Mouse (Mus musculus): ENCODE data around the gene Fth1.
"Not testable (repeated sequence)": the region's sequence is repeated elsewhere in the genome, so short reads cannot be mapped to it uniquely, and the experiment has no call there.

Gene Fth1

DNA sequence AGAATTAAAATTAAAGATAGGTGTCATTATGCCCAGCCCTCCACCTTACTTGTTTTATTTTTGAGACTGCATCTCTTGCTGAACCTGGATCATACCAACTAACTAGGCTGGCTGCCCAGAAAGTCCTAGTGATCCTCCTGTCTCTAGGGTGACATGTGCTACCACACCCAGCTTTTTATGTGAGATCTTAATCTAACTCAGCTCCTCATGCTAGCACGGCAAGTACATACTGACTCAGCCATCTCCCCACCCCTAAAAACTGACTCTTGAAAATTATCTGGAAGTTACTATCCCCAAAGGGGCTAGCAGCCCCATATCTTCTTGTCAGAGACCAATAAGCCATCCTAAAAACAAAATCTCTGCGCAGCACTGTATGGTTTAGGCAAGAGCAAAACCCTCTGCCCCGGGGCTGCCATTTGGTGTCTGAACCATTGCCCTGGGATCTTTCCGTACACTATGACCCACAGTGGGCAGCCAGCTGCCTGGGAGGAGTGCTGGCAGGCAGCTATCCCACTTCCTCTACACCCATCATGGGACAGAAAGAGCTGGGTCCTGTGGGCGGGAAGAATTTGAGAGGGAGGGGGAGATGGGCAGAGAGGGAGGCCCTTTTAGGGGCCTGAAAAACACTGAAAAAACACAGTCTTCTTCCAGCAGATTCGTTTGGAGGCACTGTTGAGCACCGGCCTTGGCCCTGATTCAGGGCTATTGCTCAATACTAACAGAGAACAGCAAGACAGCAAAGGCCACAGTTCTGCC is 26.2 kb upstream of the Fth1 start:
- POLR2A ChIA-PET, result interaction anchor here in 3 of 4 experiments (1.4 to 2.4 kb wide), 6 partner anchors 14 to 39 kb away, joined by 3 to 6 read pairs (median 4); no protein-coding TSS in a partner anchor
- CTCF ChIA-PET, result interaction anchor here in 1 of 4 experiments (0.7 kb wide), 1 partner anchor 144 kb away, joined by 4 read pairs; no protein-coding TSS in a partner anchor

DNA sequence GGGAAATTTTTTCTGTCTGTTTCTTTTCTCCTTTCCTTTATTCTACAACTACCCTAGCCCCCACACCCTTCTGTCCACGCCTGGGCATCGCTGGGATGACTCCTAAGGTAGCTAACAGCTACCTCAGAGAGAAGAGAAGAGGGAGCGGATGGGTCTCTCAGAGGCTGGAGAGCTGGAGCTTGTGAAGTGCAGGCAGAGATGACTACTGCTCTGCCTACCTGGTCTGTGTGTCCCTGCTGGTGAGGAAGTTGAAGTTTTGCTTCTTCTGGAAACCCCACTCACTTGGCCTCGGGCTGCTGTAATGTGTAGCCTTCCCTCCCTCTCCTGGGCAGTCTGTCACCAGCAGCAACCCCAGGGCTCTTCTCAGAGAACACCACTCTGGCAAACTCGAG is 25.6 kb upstream of the Fth1 start:
- ChIA-PET CTCF (interaction anchor here in 1 of 4 experiments (0.7 kb wide), 1 partner anchor 144 kb away, joined by 4 read pairs; no protein-coding TSS in a partner anchor), POLR2A (interaction anchor here in 3 of 4 experiments (1.4 to 2.4 kb wide), 6 partner anchors 15 to 38 kb away, joined by 3 to 6 read pairs (median 4); no protein-coding TSS in a partner anchor)

DNA sequence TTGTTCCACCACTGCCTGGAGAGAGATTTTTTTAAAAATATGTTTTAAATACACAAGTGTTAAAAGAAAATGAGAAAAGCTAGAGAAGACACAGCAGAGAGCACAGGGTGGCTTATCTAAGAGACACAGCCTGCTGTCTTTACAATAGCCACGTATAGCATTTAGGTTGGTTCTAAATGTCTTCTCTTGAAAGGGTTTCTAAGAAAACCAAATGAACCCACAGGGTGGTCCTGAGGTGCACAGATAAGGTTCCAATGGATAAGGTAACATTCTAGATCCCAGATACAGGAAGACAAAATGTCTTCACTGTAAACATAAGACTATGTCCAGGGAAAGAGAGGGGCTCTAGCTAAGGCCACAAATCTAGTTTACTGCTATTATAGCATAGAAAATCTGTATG is 25.0 kb upstream of the Fth1 start:
- ChIA-PET POLR2A (interaction anchor here in 3 of 4 experiments (1.4 to 2.4 kb wide), 6 partner anchors 20 to 37 kb away, joined by 3 to 5 read pairs (median 4); no protein-coding TSS in a partner anchor), CTCF (interaction anchor here in 1 of 4 experiments (0.6 kb wide), 1 partner anchor 31 kb away, joined by 3 read pairs; no protein-coding TSS in a partner anchor)

DNA sequence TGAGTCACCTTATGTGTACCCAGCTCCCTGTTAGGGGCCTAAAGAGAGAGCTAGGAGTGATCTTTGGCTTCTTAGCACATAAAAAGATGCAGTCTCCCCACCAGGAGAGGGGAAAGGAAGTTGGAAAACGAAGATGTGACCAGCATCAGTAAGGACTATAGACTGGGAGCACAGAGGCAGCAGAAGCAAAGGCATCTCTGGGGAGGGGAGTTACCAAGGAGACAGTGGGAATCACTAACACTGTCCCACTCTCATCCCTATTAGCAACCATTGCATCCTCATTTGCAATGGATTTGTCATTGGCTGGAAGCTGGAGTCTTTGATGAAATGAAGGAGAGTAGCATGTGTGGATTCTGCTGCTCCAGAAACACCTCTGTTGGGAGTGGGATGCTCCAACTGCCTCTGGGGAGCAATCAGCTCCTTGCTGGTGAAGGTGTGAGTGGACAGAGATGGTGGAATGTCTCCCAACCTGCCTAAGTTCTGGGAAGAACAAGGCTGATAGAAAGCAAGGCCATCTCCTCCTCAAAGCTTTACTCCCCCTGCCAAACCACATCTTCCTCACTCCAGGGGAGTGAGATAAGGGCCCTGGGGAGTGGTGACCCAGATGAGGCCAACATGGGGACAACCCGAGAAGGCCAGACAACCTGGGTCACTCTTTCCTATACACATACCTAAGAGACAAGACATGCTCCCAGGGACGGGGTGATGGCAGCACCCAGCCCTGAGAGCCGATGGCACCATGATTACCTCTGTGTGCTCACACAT is 23.6 kb upstream of the Fth1 start:
- CTCF ChIA-PET, result interaction anchor here in 2 of 4 experiments (0.5 to 0.7 kb wide), 2 partner anchors 153 to 840 kb away, joined by 3 to 5 read pairs; no protein-coding TSS in a partner anchor
- POLR2A ChIA-PET, result interaction anchor here in 3 of 4 experiments (0.6 to 1.7 kb wide), 5 partner anchors 20 to 986 kb away, joined by 3 to 6 read pairs (median 4); no protein-coding TSS in a partner anchor

DNA sequence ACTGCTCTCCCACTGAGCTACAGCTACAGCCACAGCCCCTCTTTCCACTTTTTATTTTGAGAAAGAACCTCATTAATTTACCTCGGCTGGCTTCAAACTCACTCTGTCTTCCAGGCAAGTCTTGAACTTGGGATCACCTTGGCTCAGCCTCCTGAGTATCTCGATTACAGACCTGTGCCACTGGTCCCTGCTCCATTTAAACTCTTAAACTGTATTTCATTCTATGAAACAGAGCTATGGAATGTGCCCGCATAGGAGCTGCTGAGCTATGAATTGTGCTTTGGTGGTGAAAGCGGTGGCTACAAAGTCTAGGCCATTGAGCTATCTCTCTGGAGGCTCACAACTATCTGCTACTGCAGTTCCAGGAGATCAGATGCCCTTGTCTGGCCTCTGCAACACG is 22.4 kb upstream of the Fth1 start:
- ChIA-PET CTCF (interaction anchor here in 1 of 4 experiments (0.6 kb wide), 1 partner anchor 26 kb away, joined by 3 read pairs; no protein-coding TSS in a partner anchor), POLR2A (interaction anchor here in 2 of 4 experiments (0.6 to 1.6 kb wide), 2 partner anchors 24 to 37 kb away, joined by 3 to 6 read pairs; no protein-coding TSS in a partner anchor)

DNA sequence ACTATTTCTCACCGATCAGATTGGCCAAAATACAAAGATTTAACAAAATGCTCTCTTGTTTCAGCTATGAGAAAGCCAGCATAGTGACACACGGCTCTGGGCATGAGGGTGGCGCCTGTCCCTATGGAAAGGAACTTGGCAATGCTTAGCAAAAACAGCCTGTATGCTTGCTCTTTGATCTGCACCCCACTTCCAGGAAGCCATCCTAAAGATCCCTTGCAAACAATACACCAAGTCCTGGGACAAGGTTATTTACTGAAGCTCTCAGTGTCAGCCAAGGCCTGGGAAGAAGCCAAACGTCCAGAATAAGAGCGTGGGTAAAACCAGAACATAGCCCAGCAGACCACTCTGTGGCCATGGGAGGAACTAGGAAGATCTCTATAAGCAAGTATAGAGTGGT is 19.6 kb upstream of the Fth1 start:
- POLR2A ChIA-PET, result interaction anchor here in 1 of 4 experiments (1.5 kb wide), 1 partner anchor 22 kb away, joined by 6 read pairs; no protein-coding TSS in a partner anchor
- CTCF ChIA-PET, result no interaction called here

DNA sequence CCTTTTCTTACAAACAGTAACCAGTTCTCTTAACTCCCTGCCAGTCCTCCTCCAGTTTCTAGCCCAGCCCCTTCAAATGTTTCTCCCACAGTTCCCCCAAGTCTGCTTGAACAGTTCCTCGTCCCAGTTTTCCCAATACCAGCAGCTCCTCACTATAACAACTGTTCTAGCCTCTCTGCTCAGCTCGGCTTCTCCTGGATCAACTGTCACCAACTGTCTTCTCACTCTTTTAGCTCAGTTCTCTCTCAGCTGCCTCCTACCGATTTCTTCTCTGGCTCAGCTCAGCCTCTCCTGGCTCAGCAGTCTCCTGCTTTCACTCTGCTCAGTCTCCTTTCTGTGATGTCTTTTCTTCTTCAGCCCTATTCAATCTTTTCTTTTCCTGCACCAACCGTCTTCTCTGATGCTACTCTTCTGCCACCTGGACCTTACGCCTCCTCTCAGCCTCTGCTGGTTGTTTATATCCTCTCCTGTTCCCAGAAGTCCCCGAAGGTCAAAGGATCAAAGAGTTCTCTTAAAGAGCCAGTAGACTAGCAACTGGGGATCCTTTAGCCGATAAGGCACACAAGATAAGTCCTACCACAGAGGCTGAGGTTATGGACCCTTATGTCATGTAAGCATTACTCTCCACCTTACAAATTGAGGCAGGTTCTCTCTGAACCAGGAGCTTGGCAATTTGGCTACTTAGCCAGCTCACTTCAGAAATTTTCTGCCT is 16.0 kb upstream of the Fth1 start:
- ChIA-PET CTCF (no interaction called here), POLR2A (interaction anchor here in 3 of 4 experiments (0.5 to 2.4 kb wide), 5 partner anchors 14 to 560 kb away, joined by 3 to 8 read pairs (median 5); partner anchors contain the start of genes Cpsf7 (in 1 of the 3) and Fth1 (in 1 of the 3))

DNA sequence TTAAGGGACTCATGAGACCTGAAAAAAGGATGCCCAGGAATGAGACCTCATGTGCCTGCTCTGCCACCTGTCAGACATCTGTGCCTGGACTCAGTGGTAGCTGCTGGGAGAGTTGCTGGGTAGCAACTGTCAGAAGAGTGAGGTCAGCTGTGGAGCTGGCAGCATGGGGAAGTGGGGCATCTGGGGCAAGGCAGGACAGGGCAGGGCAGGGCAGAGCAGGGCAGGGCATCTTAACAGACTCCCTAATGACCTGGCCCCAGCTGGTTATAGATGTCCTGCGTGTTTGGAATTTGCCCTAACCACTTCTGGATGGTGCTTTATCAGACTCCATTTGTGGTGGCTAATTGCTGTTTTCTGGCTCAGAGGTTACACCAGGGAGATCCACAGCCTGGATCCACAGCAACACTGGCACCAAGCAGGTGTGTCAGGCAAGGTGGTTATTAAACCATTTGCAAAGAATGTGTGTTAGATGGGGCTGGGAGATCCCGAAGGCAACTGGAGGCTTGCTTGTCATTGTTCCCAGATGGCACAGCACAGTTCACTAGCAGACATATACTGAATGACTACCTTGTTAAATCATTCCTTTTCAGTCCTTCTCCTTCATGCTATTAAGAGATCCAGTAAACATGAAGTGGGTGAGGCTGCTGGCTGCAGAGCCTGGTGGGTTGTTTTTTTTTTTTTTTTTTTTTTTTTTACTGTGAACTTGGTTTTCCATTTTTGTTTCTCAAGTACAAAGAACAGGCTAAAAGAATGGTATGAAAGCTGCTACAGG is 14.1 kb upstream of the Fth1 start:
- ChIA-PET CTCF (interaction anchor here in 1 of 4 experiments (0.7 to 0.8 kb wide), 2 partner anchors 22 to 27 kb away, joined by 3 to 4 read pairs; no protein-coding TSS in a partner anchor), POLR2A (interaction anchor here in 2 of 4 experiments (1.5 to 2.4 kb wide), 2 partner anchors 15 to 16 kb away, joined by 5 to 8 read pairs; partner anchors contain the start of gene Fth1 (in 1 of the 2))

DNA sequence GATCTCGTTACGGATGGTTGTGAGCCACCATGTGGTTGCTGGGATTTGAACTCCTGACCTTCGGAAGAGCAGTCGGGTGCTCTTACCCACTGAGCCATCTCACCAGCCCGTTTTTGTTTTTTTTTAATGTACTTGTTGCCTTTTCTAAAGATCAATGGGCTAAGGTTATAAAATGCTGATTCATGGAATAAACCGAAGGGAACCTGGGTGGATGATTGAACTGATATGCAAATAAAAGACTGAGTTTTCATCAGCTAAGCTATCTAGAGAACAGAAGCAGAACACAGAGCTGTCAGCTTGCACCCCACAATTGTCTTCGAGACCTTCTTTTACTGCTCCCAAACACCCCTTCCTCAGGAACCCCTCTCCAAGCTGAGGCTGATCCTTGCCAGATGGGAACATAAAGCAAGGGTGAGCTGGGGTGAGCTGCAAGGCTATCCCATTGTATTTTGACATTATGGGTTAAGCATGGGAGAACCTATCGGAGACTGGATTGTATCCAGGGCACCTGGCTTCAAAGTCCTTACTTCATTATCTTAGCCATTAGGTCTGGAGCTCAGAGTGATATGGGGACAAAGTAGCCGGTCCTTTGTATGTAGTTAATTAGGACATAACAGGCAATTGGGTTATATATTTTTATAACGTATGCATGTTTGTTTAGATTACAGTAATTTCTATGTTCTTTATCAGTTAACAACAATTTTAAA is 12.2 kb upstream of the Fth1 start:
- CTCF ChIA-PET, result interaction anchor here (0.6 to 1.6 kb wide), 6 partner anchors 23 to 976 kb away, joined by 3 to 7 read pairs (median 4); no protein-coding TSS in a partner anchor
- POLR2A ChIA-PET, result interaction anchor here in 3 of 4 experiments (0.6 to 6.5 kb wide), 8 partner anchors 10 to 57 kb away, joined by 3 to 50 read pairs (median 6); partner anchors contain the start of gene Fth1 (in 1 of the 3)

DNA sequence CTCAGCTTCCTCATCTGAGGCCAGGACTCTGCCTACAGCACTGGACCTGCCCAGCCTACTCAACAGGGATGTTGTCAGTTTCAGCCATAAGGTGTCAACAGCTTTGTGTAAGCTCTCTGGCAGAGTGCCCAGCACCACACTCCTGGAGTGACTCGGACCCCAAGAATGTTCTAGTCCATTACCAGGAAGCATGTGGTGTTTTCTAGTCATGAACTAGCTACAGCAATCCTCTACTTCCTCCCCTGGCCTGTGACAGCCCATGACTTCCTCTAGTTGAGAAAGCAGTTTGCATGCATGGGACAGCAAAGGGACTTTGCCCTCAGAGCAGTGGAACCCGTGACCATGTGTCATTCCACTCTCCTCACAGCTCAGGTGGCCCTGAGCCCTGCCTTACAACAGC is 5.5 kb upstream of the Fth1 start:
- CTCF ChIA-PET, result not testable (repeated sequence)
- POLR2A ChIA-PET, result interaction anchor here in 2 of 4 experiments (0.9 to 1.0 kb wide), 2 partner anchors 8 to 20 kb away, joined by 4 to 5 read pairs; no protein-coding TSS in a partner anchor

DNA sequence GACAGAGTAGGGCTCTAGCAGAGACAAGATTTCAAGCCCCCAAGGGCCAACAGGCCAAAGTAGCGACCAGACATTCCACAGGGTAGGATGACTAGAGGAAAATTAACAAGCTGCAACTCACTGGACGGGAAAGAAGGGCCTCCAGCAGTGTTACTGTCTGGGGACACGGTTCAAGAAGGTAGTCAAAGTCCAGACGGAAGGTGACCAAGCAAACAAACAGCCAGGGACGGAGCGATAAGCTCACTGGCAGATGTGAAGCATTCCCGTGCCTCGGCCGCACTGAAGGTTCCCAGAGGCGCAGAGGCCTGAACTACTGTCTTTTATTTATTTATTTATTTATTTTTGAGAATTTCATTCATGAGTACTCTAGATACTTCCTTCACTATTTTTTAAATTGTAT is 3.3 kb upstream of the Fth1 start:
- POLR2A ChIA-PET, result interaction anchor here in 1 of 4 experiments (1.3 to 3.3 kb wide), 5 partner anchors 8 to 38 kb away, joined by 4 to 12 read pairs (median 7); no protein-coding TSS in a partner anchor
- CTCF ChIA-PET, result interaction anchor here in 3 of 4 experiments (0.6 to 1.4 kb wide), 6 partner anchors 13 to 49 kb away, joined by 3 to 7 read pairs (median 4); no protein-coding TSS in a partner anchor

DNA sequence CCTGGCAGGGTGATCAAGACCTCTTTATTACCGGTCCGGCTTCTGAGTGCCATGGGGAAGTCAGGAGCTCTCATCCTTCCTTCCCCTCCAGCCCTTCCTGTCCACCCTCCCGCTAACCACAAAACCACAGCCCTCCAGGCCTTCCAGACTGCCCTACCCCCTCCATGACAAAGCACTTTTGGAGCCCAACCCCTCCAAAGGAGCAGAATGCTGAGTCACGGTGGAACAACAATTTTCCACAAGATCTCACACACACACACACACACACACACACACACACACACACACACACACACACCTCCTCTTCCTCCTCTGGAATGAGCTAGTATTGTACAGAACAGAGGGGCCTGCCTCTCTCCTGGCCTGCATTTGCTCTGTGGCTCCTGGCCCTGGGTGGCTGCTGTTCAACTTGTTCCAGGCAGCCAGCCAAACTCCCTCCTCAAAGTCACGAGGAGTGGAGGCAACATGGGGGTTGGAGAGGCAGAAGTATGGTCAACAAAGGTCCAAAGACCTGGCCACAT is 1.9 kb upstream of the Fth1 start:
- ChIA-PET POLR2A (interaction anchor here (0.6 to 3.3 kb wide), 33 partner anchors 8 to 1250 kb away, joined by 3 to 15 read pairs (median 4); partner anchors contain the start of genes Fads1 (in 1 of the 4) and Incenp (in 1 of the 4)), CTCF (interaction anchor here (0.6 to 3.3 kb wide), 9 partner anchors 11 to 1260 kb away, joined by 3 to 13 read pairs (median 4); no protein-coding TSS in a partner anchor)

DNA sequence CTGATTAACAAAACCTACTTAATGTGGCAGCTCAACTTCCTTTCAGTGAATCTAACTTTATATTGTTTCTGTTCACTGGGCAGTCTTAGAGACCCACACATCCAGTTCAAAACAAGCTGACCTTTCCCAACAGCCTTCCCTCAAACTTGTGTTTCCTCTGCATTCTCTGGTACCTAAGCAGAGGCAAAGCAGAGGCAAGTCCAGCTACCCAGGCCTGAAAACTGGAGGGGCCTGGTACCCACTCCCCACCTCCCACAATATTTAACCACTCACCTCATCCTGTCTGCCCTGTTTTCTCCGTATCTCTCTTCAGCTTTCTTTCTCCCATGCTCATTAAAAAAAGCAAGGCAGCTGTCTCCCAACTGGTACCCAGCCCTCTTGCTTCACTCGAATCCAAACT is 1.2 kb upstream of the Fth1 start:
- POLR2A ChIA-PET, result interaction anchor here (0.6 to 3.3 kb wide), 29 partner anchors 8 to 1251 kb away, joined by 3 to 15 read pairs (median 4); partner anchors contain the start of genes Fads1 (in 1 of the 4) and Incenp (in 1 of the 4)
- CTCF ChIA-PET, result interaction anchor here (0.5 to 3.3 kb wide), 11 partner anchors 10 to 1261 kb away, joined by 3 to 13 read pairs (median 4); no protein-coding TSS in a partner anchor

DNA sequence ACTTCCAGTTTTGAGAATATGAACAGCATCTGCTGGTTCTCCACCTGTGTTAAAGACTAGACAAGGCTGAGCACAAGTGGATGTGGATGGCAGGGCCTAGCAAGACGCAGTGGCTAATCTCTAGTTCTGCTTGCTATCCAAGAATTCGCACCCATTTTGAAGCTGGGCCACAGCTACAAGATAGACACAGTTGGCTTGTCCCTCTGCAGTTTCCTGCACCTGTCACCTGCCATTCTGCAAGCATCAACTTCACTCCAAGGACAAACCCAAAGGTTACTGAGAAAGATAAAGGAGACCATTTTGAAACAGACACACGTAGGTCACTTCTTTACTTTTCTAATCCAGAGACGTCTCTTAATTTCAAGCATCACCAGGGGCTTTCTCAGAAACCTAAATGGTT is 1.2 kb downstream of the Fth1 start:
- POLR2A ChIA-PET, result interaction anchor here in 3 of 4 experiments (0.5 to 6.9 kb wide), 31 partner anchors 9 to 1161 kb away, joined by 3 to 95 read pairs (median 5); partner anchors contain the start of genes 1810009A15Rik (in 1 of the 3), Fads1 (in 1 of the 3), Gm49416 (in 1 of the 3) and Incenp (in 1 of the 3)
- CTCF ChIA-PET, result interaction anchor here in 3 of 4 experiments (1.1 to 3.3 kb wide), 5 partner anchors 8 to 11 kb away, joined by 3 to 30 read pairs (median 13); no protein-coding TSS in a partner anchor

DNA sequence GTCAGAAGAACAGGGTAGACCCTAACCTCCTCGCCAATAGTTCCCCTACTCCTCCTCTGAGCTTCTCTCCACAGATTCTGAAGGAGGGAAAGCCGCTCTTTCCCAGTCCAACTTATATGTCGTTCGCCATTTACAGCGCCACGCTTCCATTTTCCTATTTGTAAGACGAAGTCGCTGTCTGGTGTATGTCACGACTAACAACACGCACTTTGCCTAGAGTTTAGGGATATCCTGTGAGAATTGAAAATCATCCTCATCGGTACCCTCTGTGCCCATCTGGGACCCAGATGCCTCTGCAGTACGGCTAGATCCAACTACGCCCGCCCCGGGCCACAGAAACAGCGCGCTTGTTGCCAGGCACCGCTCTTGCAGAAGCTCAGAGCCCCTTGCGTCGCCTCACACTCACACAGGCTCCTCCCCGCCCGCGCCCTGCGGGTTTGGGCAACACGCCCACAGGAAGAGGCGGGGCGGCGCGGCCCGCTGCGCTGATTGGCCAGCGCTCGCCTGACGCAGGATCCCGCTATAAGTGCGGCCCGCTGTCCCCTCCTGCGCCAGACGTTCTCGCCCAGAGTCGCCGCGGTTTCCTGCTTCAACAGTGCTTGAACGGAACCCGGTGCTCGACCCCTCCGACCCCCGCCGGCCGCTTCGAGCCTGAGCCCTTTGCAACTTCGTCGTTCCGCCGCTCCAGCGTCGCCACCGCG is 1.9 kb downstream of the Fth1 start:
- POLR2A ChIA-PET, result interaction anchor here (0.5 to 6.9 kb wide), 103 partner anchors 9 to 1278 kb away, joined by 3 to 95 read pairs (median 4); partner anchors contain the start of genes Fads1 (in 3 of the 4), 1810009A15Rik (in 1 of the 4), Cpsf7 (in 1 of the 4) and Eef1g (in 1 of the 4)
- CTCF ChIA-PET, result interaction anchor here (0.9 to 2.6 kb wide), 12 partner anchors 9 to 86 kb away, joined by 3 to 30 read pairs (median 6); no protein-coding TSS in a partner anchor
